Mouse (Mus musculus): ENCODE results near the gene Spns3. TPM values are rescaled to one million over a fixed set of nuclear protein-coding genes. Genes with fewer than 3 reads are reported as not detected.

Spns3 gene
- polyA plus RNA-seq, 1 experiment from 2014 or later: 0.35 TPM

GRCm38 (mm10) chr11:72526190-72526589 is 24.1 kb downstream of the Spns3 start:
- Histone ChIP-seq H3K27me3 (no peaks in the 10 kb centered on the region), H3K36me3 (no peaks in the 10 kb centered on the region), H3K4me3 (replicated peaks) (no peak overlapping the region), H3K4me2 (no peak overlapping the region), H3K9me3 (replicated peaks) (no peaks in the 10 kb centered on the region), H3K4me1 (no peaks in the 10 kb centered on the region), H3K9ac (no peak overlapping the region), H3K27ac (no peak overlapping the region)
- 90% methylated on average over 4 of the region's 4 CpGs for WGBS
- ATAC-seq (replicated peaks; ENCODE audit: low FRiP score): no peak

GRCm38 (mm10) chr11:72523711-72524110 is 26.6 kb downstream of the Spns3 start:
- H3K9me3 ChIP-seq (replicated peaks): no peaks in the 10 kb centered on the region
- no peak overlapping the region for H3K4me3 ChIP-seq (replicated peaks)
- H3K4me2 ChIP-seq: no peak overlapping the region
- no peaks in the 10 kb centered on the region for H3K36me3 ChIP-seq
- H3K27ac ChIP-seq: no peak overlapping the region
- 58% methylated on average over 4 of the region's 4 CpGs for WGBS
- no peaks in the 10 kb centered on the region for H3K27me3 ChIP-seq
- no peaks in the 10 kb centered on the region for H3K4me1 ChIP-seq
- ATAC-seq (replicated peaks; ENCODE audit: low FRiP score): no peak
- no peak overlapping the region for H3K9ac ChIP-seq

- no peaks in the 10 kb centered on the region for H3K27me3 ChIP-seq
- no peak for ATAC-seq (replicated peaks; ENCODE audit: low FRiP score)
- H3K9ac ChIP-seq: no peak overlapping the region
- WGBS: 72% methylated on average over 5 of the region's 5 CpGs
- no peaks in the 10 kb centered on the region for H3K4me1 ChIP-seq
- H3K4me3 ChIP-seq (replicated peaks): no peak overlapping the region
- no peak overlapping the region for H3K27ac ChIP-seq
- no peaks in the 10 kb centered on the region for H3K36me3 ChIP-seq
- no peak overlapping the region for H3K4me2 ChIP-seq
- H3K9me3 ChIP-seq (replicated peaks): no peaks in the 10 kb centered on the region
Observed at GRCm38 (mm10) chr11:72522616-72523041, 27.7 kb downstream of the Spns3 start.

DNA sequence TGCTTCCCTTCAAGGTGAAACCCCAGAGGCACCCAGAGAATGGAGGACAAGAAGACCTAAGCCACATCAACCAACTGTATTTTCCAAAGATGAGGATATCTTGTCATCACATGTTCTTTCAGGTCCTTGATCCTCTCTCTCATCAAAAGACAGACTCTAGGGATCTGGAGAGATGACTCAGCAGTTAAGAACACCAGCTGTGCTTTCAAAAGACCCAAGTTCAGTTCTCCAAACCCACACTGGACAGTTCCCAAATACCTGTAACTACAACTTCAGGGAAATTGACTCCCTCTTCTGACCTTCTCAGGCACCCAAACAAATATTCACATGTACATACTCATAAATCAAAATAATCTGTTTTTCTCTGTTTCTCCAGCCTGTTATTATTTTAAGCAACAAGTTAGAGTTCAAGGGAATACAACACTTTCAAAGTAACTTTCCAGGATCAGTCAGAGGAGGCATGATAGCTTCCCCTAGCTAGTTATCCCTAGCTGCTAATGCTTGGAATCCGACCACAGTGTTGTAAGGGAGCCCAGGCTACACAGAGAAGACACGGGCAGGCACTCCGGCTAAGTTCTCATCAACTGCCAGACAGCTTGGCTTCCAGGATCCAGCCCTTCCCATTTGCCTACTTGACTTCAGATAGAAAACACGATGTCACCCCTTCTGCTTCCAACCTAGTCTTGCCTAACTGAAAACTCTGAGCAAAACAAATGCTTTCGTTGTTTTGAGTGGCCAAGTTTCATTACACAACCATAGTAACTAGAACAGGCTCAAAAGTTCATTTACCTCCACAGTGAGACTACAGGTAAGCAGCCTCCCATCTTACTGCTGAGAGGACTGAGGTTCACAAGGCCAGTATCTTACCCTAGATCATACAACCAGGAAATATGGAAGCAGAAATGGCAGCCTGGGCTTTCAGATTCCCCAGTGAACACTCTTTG is 28.4 kb downstream of the Spns3 start:
- H3K36me3 ChIP-seq: no peaks in the 10 kb centered on the region
- no peak overlapping the region for H3K4me2 ChIP-seq
- 76% methylated on average over 5 of the region's 5 CpGs for WGBS
- no peak overlapping the region for H3K9ac ChIP-seq
- no peaks in the 10 kb centered on the region for H3K9me3 ChIP-seq (replicated peaks)
- no peak overlapping the region for H3K27ac ChIP-seq
- no peak for ATAC-seq (replicated peaks; ENCODE audit: low FRiP score)
- no peaks in the 10 kb centered on the region for H3K27me3 ChIP-seq
- H3K4me3 ChIP-seq (replicated peaks): no peak overlapping the region
- no peaks in the 10 kb centered on the region for H3K4me1 ChIP-seq

DNA sequence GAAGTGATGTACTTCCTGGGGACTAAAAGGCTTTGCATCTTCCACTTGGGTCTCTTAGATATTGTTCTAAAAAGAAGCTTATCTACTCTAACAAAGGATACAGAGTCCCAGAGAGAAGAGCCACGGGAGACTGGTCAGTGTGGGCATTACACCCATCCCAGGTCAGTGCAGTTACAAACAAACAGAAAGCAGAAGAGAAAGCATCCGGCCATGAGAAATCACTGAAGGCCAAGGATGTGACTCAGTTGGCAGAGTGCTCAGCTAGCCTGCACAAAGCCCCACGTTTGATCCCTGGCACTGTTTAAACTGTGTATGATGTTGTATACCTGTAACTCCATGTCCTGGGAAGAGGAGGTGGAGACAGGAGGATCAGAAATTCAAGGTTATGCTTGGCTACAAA is 30.4 kb downstream of the Spns3 start:
- WGBS: 71% methylated on average over 3 of the region's 3 CpGs

DNA sequence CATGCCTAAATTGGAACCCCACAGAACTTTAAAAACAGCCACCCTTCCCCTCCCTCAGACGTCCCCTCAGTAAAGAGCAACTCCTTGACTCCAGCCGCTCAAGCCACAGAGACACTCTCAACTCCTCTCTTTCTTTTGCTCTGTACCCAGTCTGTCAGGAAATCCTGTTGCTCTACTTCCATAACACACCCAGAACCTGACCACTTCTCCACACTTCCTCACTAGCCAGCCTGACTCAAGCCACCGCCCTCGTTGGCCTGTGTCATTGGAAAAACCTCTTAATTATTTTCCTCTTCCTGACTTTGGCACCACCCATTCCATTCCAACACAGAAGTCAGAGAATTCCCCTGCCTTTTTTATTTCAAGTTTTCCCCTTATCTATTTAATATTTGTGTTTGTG is 31.1 kb downstream of the Spns3 start:
- H3K4me1 ChIP-seq: no peaks in the 10 kb centered on the region
- H3K27me3 ChIP-seq: no peaks in the 10 kb centered on the region
- no peaks in the 10 kb centered on the region for H3K9me3 ChIP-seq (replicated peaks)
- ATAC-seq (replicated peaks; ENCODE audit: low FRiP score): no peak
- no peak overlapping the region for H3K9ac ChIP-seq
- H3K27ac ChIP-seq: no peak overlapping the region
- H3K36me3 ChIP-seq: no peaks in the 10 kb centered on the region
- no peak overlapping the region for H3K4me3 ChIP-seq (replicated peaks)
- no peak overlapping the region for H3K4me2 ChIP-seq
- WGBS: 71% methylated on average over 4 of the region's 4 CpGs

More for the DNA sequence above, 30.4 kb downstream of the Spns3 start:
- no peaks in the 10 kb centered on the region for H3K36me3 ChIP-seq
- H3K27ac ChIP-seq: no peak overlapping the region
- ATAC-seq (replicated peaks; ENCODE audit: low FRiP score): no peak
- H3K9me3 ChIP-seq (replicated peaks): no peaks in the 10 kb centered on the region
- H3K9ac ChIP-seq: no peak overlapping the region
- H3K27me3 ChIP-seq: no peaks in the 10 kb centered on the region
- no peak overlapping the region for H3K4me3 ChIP-seq (replicated peaks)
- no peaks in the 10 kb centered on the region for H3K4me1 ChIP-seq
- no peak overlapping the region for H3K4me2 ChIP-seq

GRCm38 (mm10) chr11:72518449-72518848 is 31.9 kb downstream of the Spns3 start:
- H3K4me2 ChIP-seq: no peak overlapping the region
- H3K4me3 ChIP-seq (replicated peaks): no peak overlapping the region
- 43% methylated on average over 2 of the region's 2 CpGs for WGBS
- H3K9me3 ChIP-seq (replicated peaks): no peaks in the 10 kb centered on the region
- no peaks in the 10 kb centered on the region for H3K4me1 ChIP-seq
- H3K9ac ChIP-seq: no peak overlapping the region
- H3K36me3 ChIP-seq: no peaks in the 10 kb centered on the region
- H3K27ac ChIP-seq: no peak overlapping the region
- ATAC-seq (replicated peaks; ENCODE audit: low FRiP score): no peak
- no peaks in the 10 kb centered on the region for H3K27me3 ChIP-seq

DNA sequence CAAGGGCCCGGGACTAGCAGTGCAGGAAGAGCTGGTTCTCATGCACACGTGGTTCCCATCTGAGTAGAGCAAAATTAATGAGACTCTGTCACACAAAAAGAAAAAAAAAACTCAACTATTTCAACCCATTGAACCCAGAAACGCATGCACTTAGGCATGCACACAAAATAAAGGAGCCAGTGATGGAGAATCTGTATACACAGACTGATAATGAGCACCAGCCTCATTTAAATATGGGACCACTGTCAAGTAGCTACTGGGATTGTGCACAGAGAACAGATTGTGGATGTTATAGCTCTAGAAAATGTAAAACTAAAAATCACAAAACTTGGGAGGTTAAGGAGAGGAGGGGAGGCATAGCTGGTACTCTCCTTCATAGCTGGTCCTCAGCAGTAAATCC is 35.3 kb downstream of the Spns3 start:
- no peak overlapping the region for H3K9ac ChIP-seq
- no peaks in the 10 kb centered on the region for H3K4me1 ChIP-seq
- H3K4me2 ChIP-seq: no peak overlapping the region
- no peak for ATAC-seq (replicated peaks; ENCODE audit: low FRiP score)
- no peaks in the 10 kb centered on the region for H3K27me3 ChIP-seq
- H3K36me3 ChIP-seq: no peaks in the 10 kb centered on the region
- no peak overlapping the region for H3K4me3 ChIP-seq (replicated peaks)
- WGBS: 70% methylated on average over 3 of the region's 3 CpGs
- H3K9me3 ChIP-seq (replicated peaks): no peaks in the 10 kb centered on the region
- no peak overlapping the region for H3K27ac ChIP-seq

- Histone ChIP-seq H3K4me3 (replicated peaks) (no peak overlapping the region), H3K9me3 (replicated peaks) (no peaks in the 10 kb centered on the region), H3K4me2 (no peak overlapping the region), H3K9ac (no peak overlapping the region), H3K27me3 (no peaks in the 10 kb centered on the region), H3K4me1 (peaks cover 21% of the 10 kb centered on the region), H3K27ac (no peak overlapping the region), H3K36me3 (no peaks in the 10 kb centered on the region)
- ATAC-seq (replicated peaks; ENCODE audit: low FRiP score): no peak
- WGBS: 86% methylated on average over 5 of the region's 5 CpGs
Observed at GRCm38 (mm10) chr11:72508651-72509050, 41.7 kb downstream of the Spns3 start.

GRCm38 (mm10) chr11:72507651-72508050 is 42.7 kb downstream of the Spns3 start:
- Histone ChIP-seq H3K9ac (no peak overlapping the region), H3K9me3 (replicated peaks) (no peaks in the 10 kb centered on the region), H3K4me3 (replicated peaks) (no peak overlapping the region), H3K27me3 (no peaks in the 10 kb centered on the region), H3K27ac (no peak overlapping the region), H3K4me1 (peaks cover 31% of the 10 kb centered on the region), H3K4me2 (no peak overlapping the region), H3K36me3 (no peaks in the 10 kb centered on the region)
- ATAC-seq (replicated peaks; ENCODE audit: low FRiP score): no peak

DNA sequence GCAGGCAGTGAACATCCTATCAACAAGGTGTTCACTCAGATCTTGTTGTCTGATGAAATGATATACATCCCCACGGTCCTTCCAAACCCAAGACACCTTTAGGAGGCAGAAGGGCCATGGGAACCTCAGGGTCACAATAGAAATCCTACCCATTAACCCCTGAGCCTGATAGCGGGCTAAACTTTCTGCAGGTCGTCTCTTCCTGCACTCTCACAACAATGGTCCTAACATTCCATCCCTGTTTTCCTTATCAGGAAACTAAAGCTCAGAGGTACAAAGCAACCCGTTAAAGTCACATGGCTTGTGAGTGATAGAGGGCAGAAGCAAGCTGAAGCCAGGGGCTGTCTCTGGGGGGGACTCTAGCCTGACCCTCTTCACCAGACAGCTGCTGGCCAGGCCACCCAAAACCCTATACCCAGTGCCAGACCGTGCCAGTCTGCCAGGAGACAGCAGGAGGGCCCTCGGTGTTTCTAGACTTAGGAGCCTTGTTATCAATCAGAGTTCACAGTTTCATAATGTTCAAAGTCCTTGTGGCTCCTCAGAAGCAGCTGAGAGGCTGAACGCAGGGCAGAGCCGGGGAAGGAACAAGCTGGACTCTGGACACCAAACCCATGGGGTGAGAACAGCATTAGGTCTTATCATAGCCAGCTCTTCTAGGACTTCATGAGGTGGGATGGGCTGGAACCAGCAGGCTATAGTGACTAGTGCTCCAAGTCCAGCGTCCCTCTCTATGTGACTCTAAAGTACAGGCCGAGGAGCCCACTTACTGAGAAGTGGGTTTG is 46.1 kb downstream of the Spns3 start:
- H3K4me1 ChIP-seq: peaks cover 50% of the 10 kb centered on the region
- no peaks in the 10 kb centered on the region for H3K36me3 ChIP-seq
- WGBS: 68% methylated on average over 10 of the region's 10 CpGs
- H3K9ac ChIP-seq: no peak overlapping the region
- no peaks in the 10 kb centered on the region for H3K9me3 ChIP-seq (replicated peaks)
- peak overlapping the region; percentile 66 for H3K27ac ChIP-seq
- no peak overlapping the region for H3K4me2 ChIP-seq
- ATAC-seq (replicated peaks; ENCODE audit: low FRiP score): no peak
- H3K27me3 ChIP-seq: no peaks in the 10 kb centered on the region
- H3K4me3 ChIP-seq (replicated peaks): no peak overlapping the region

GRCm38 (mm10) chr11:72503501-72503921 is 46.8 kb downstream of the Spns3 start:
- WGBS: 23% methylated on average over 5 of the region's 5 CpGs
- Histone ChIP-seq H3K9me3 (replicated peaks) (no peaks in the 10 kb centered on the region), H3K4me3 (replicated peaks) (no peak overlapping the region), H3K27ac (peak overlapping the region; percentile 86), H3K36me3 (no peaks in the 10 kb centered on the region), H3K4me2 (peak overlapping the region; percentile 17; the same call in 1 of the 2 replicates), H3K9ac (no peak overlapping the region), H3K4me1 (peaks cover 44% of the 10 kb centered on the region), H3K27me3 (no peaks in the 10 kb centered on the region)
- ATAC-seq (replicated peaks; ENCODE audit: low FRiP score): peak; percentile 89

All from kidney, embryonic 15.5 days (tissue).